Mouse (Mus musculus): ENCODE measurements at regions not wholly inside any gene's neighbourhood (a gene's known extent, or its start where the extent isn't known, plus 50 kb on each side); places are given as distances from the start of the nearest gene placed in this dataset.

- DNase-seq = no peak
These were observed 759.0 kb upstream of the Ptprd start for GRCm38 (mm10) chr4:78970751-78971150.

GRCm38 (mm10) chr4:78943561-78943960, 731.8 kb upstream of the Ptprd start:
- DNase-seq = no peak

- DNase-seq = peak; percentile 7
These were observed 715.4 kb upstream of the Ptprd start for GRCm38 (mm10) chr4:78927144-78927543.

GRCm38 (mm10) chr4:78924086-78924485, 712.3 kb upstream of the Ptprd start:
- DNase-seq = no peak
